Mouse (Mus musculus): ENCODE data around the gene Rbp3. TPM values are rescaled to one million over a fixed set of nuclear protein-coding genes. Genes with fewer than 3 reads are reported as not detected.

Rbp3 gene
- total and polyA plus RNA-seq, 3 experiments, result not detected

DNA sequence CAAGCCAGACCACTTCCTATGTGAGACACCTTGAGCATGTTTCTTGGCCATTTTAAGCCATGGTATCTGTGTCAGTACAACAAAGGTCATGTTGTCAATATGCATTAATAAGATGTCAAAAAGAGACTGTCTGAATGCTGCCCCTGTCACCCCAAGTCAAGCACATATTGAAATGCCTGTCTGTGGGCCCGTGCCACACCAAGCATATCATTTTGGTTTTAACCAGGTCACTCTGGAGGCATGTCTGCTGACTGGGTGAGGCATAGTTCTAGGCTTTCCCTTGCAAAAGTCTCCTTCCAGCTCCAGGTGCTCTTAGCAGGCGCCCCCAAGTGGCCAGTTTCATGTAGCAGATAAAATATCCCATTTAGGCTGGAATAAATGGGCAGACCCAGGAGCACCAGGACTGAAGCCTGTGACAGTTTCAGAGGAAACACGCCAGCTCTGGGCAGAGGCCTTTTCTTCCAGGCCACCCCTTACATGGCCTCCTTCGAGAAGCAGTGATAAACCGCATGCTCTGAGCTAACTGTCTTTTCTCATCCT is 20.0 kb upstream of the Rbp3 start:
- in situ Hi-C loops (cut with MboI; ENCODE audit: low pct_ligation_motif_present, low pct_unique_long_range_greater_than_20kb, low sequenced_read_pairs), result loop anchor here (10.0 kb wide), 1 partner anchor 259 kb away; no protein-coding TSS in a partner anchor
- dilution Hi-C loops (cut with MboI; ENCODE audit: extremely low pct_ligation_motif_present, extremely low pct_unique_long_range_greater_than_20kb, low sequenced_read_pairs), result no loop called here

DNA sequence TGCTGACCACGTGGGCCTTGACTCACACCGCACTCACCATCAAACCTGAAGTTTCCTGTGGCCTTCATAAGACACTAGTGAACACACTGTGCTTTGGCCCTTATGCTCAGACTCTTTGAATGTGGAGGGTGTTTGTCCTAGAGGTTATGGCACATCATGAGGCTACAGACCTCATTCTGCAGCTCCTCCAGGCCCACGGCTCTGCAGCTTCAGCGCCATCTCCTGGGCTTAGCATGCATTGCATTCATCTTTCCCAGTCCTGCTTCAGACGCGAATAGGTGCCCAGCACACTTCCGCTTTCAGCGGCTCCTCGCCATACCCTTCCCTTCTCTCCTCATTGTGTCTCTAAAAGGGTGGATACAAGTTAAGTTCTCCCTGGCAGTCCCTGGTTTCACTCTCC is 14.7 kb upstream of the Rbp3 start:
- peak overlapping the region in 2 of 3 experiments; percentile 0 to 25 for H3K4me3 ChIP-seq (replicated peaks in 1 of 3; ENCODE audit: low read depth in 2 of 3, low read length in 2 of 3, poor library complexity in 1 of 3)
- peaks cover 4% of the 10 kb centered on the region for H3K27me3 ChIP-seq (replicated peaks)
- DNase-seq (ENCODE audit: extremely low read depth), result peak; percentile 88
- TF ChIP-seq ELF1 (IDR thresholded peaks at IDR 0.05; ENCODE audit: low read depth, low read length) (peak; percentile 87), BHLHE40 (IDR thresholded peaks at IDR 0.05; ENCODE audit: low read depth, low read length) (no peak), CTCF (conservative IDR thresholded peaks at IDR 0.05 in 1 of 2, IDR thresholded peaks at IDR 0.05 in 1 of 2; ENCODE audit: low read depth in 2 of 2, low read length in 2 of 2) (peak; percentile 90 to 95), TBP (conservative IDR thresholded peaks at IDR 0.05; ENCODE audit: low read depth, low read length) (no peak), RAD21 (IDR thresholded peaks at IDR 0.05; ENCODE audit: low read depth, low read length) (peak; percentile 78), IRF4 (IDR thresholded peaks at IDR 0.05; ENCODE audit: low read depth, low read length) (peak; percentile 28; the same call in 1 of the 2 replicates), MYC (IDR thresholded peaks at IDR 0.05; ENCODE audit: low read depth, low read length) (no peak), SMC3 (IDR thresholded peaks at IDR 0.05; ENCODE audit: low read depth, low read length) (peak; percentile 74)
- H3K4me1 ChIP-seq (ENCODE audit: control insufficient read depth in 1 of 2, insufficient read depth in 2 of 2), result peaks cover 8 to 10% of the 10 kb centered on the region in 2 experiments
- H3K27ac ChIP-seq (ENCODE audit: insufficient read depth, low read depth), result no peak overlapping the region
- no peaks in the 10 kb centered on the region for H3K79me2 ChIP-seq (replicated peaks; ENCODE audit: control insufficient read depth, extremely low read depth, insufficient read depth, poor library complexity, severe bottlenecking)
- no peak overlapping the region for H3K9ac ChIP-seq (ENCODE audit: insufficient read depth, low read depth)
- H3K9me3 ChIP-seq (replicated peaks; ENCODE audit: low read length), result no peaks in the 10 kb centered on the region
- in situ Hi-C loops (cut with MboI; ENCODE audit: low pct_ligation_motif_present, low pct_unique_long_range_greater_than_20kb, low sequenced_read_pairs), result loop anchor here (10.0 kb wide), 1 partner anchor 264 kb away; no protein-coding TSS in a partner anchor
- peak overlapping the region; percentile 18 for H3K4me2 ChIP-seq (ENCODE audit: insufficient read depth, low read depth, poor library complexity, severe bottlenecking)
- H3K36me3 ChIP-seq (replicated peaks in 1 of 2; ENCODE audit: control insufficient read depth in 1 of 2, insufficient read depth in 1 of 2, low read length in 1 of 2), result no peaks in the 10 kb centered on the region
- dilution Hi-C loops (cut with MboI; ENCODE audit: extremely low pct_ligation_motif_present, extremely low pct_unique_long_range_greater_than_20kb, low sequenced_read_pairs), result no loop called here

More for the DNA sequence above, 20.0 kb upstream of the Rbp3 start:
- no peak overlapping the region for H3K9ac ChIP-seq (ENCODE audit: insufficient read depth, low read depth)
- H3K27ac ChIP-seq (ENCODE audit: insufficient read depth, low read depth), result no peak overlapping the region
- no peaks in the 10 kb centered on the region for H3K79me2 ChIP-seq (replicated peaks; ENCODE audit: control insufficient read depth, extremely low read depth, insufficient read depth, poor library complexity, severe bottlenecking)
- peak; percentile 68 for TF ChIP-seq SMC3 (IDR thresholded peaks at IDR 0.05; ENCODE audit: low read depth, low read length)
- no peak for TF ChIP-seq MEF2A (IDR thresholded peaks at IDR 0.05; ENCODE audit: borderline replicate concordance, low read depth, low read length)
- TF ChIP-seq RAD21 (IDR thresholded peaks at IDR 0.05; ENCODE audit: low read depth, low read length), result peak; percentile 52
- TF ChIP-seq ZKSCAN1 (IDR thresholded peaks at IDR 0.05; ENCODE audit: borderline replicate concordance, low read depth, low read length), result no peak
- TF ChIP-seq POLR2A (IDR thresholded peaks at IDR 0.05; ENCODE audit: low read depth, low read length), result no peak
- no peak for TF ChIP-seq PAX5 (IDR thresholded peaks at IDR 0.05; ENCODE audit: low read length)
- no peak for TF ChIP-seq MYC (IDR thresholded peaks at IDR 0.05; ENCODE audit: low read depth, low read length)
- peak; percentile 55 to 79 for TF ChIP-seq CTCF (conservative IDR thresholded peaks at IDR 0.05 in 1 of 2, IDR thresholded peaks at IDR 0.05 in 1 of 2; ENCODE audit: low read depth in 2 of 2, low read length in 2 of 2)
- no peaks in the 10 kb centered on the region for H3K36me3 ChIP-seq (replicated peaks in 1 of 2; ENCODE audit: control insufficient read depth in 1 of 2, insufficient read depth in 1 of 2, low read length in 1 of 2)
- no peak overlapping the region for H3K4me3 ChIP-seq (replicated peaks in 1 of 3; ENCODE audit: low read depth in 2 of 3, low read length in 2 of 3, poor library complexity in 1 of 3)
- peak; percentile 66 for DNase-seq (ENCODE audit: extremely low read depth)
- peaks cover 4% of the 10 kb centered on the region for H3K27me3 ChIP-seq (replicated peaks)
- peaks cover 0 to 11% of the 10 kb centered on the region in 2 experiments; a peak in 2 of 4 replicates for H3K4me1 ChIP-seq (ENCODE audit: control insufficient read depth in 1 of 2, insufficient read depth in 2 of 2)
- H3K9me3 ChIP-seq (replicated peaks; ENCODE audit: low read length), result no peaks in the 10 kb centered on the region
- H3K4me2 ChIP-seq (ENCODE audit: insufficient read depth, low read depth, poor library complexity, severe bottlenecking), result no peak overlapping the region

DNA sequence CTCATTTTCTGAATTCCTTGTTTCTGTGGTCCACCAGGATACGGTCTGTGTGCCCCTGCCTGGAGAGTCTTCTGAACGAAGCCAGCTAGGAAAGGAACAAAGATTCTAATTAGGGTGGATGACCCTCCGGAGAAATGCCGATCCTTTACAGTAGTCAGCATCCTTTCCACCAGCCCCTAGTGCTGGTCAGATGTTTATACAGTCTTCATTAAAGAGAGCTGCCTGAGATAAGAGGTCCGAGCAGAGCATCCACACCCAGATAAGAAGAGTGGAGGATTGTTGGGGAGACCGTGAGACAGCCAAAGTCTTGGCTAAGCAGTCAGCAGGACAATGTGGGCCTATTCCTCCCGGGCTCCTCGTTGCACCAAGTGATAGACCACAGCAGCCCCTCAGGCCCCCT is 13.1 kb upstream of the Rbp3 start, which contains the start of gene Gdf2:
TSS of gene Gdf2 (plus strand) at position 301 of the 400 bp plus-strand sequence.
- H3K4me3 ChIP-seq (replicated peaks in 1 of 3; ENCODE audit: low read depth in 2 of 3, low read length in 2 of 3, poor library complexity in 1 of 3), result no peak within 1 kb of the TSS
- no peak within 1 kb of the TSS for H3K4me2 ChIP-seq (ENCODE audit: insufficient read depth, low read depth, poor library complexity, severe bottlenecking)
- peaks cover 11 to 14% of the 10 kb centered on the region in 2 experiments for H3K4me1 ChIP-seq (ENCODE audit: control insufficient read depth in 1 of 2, insufficient read depth in 2 of 2)
- TF ChIP-seq KAT2A (IDR thresholded peaks at IDR 0.05; ENCODE audit: insufficient replicate concordance, low read length), result no peak
- no peak for TF ChIP-seq BHLHE40 (IDR thresholded peaks at IDR 0.05; ENCODE audit: low read depth, low read length)
- no peak for TF ChIP-seq POLR2AphosphoS2 (IDR thresholded peaks at IDR 0.05; ENCODE audit: low read depth, low read length)
- TF ChIP-seq NELFE (IDR thresholded peaks at IDR 0.05; ENCODE audit: low read depth, low read length), result no peak
- TF ChIP-seq MAFK (IDR thresholded peaks at IDR 0.05; ENCODE audit: insufficient replicate concordance, low read length), result no peak
- no peak for TF ChIP-seq GABPA (IDR thresholded peaks at IDR 0.05; ENCODE audit: insufficient replicate concordance, low read depth, low read length)
- TF ChIP-seq ZNF384 (IDR thresholded peaks at IDR 0.05; ENCODE audit: low read depth, low read length), result no peak
- TF ChIP-seq CTCF (conservative IDR thresholded peaks at IDR 0.05 in 1 of 2, IDR thresholded peaks at IDR 0.05 in 1 of 2; ENCODE audit: low read depth in 2 of 2, low read length in 2 of 2), result no peak
- no peak for TF ChIP-seq UBTF (IDR thresholded peaks at IDR 0.05; ENCODE audit: low read depth, low read length)
- TF ChIP-seq MEF2A (IDR thresholded peaks at IDR 0.05; ENCODE audit: borderline replicate concordance, low read depth, low read length), result no peak
- TF ChIP-seq NRF1 (IDR thresholded peaks at IDR 0.05; ENCODE audit: low read depth, low read length), result no peak
- no peak for TF ChIP-seq ZKSCAN1 (IDR thresholded peaks at IDR 0.05; ENCODE audit: borderline replicate concordance, low read depth, low read length)
- TF ChIP-seq POLR2A (IDR thresholded peaks at IDR 0.05; ENCODE audit: low read depth, low read length), result no peak
- TF ChIP-seq EP300 (IDR thresholded peaks at IDR 0.05; ENCODE audit: low read length), result no peak
- TF ChIP-seq JUN (IDR thresholded peaks at IDR 0.05; ENCODE audit: insufficient read depth, low read depth, low read length), result no peak
- no peak for TF ChIP-seq IRF4 (IDR thresholded peaks at IDR 0.05; ENCODE audit: low read depth, low read length)
- no peak within 1 kb of the TSS for H3K9ac ChIP-seq (ENCODE audit: insufficient read depth, low read depth)
- H3K36me3 ChIP-seq (replicated peaks in 1 of 2; ENCODE audit: control insufficient read depth in 1 of 2, insufficient read depth in 1 of 2, low read length in 1 of 2), result no peaks in the 10 kb centered on the region
- H3K27ac ChIP-seq (ENCODE audit: insufficient read depth, low read depth), result no peak within 1 kb of the TSS
- DNase-seq (ENCODE audit: extremely low read depth), result no peak
- H3K27me3 ChIP-seq (replicated peaks), result peaks cover 4% of the 10 kb centered on the region
- dilution Hi-C loops (cut with MboI; ENCODE audit: extremely low pct_ligation_motif_present, extremely low pct_unique_long_range_greater_than_20kb, low sequenced_read_pairs) (no loop called here), in situ Hi-C loops (cut with MboI; ENCODE audit: low pct_ligation_motif_present, low pct_unique_long_range_greater_than_20kb, low sequenced_read_pairs) (no loop called here)
- H3K79me2 ChIP-seq (replicated peaks; ENCODE audit: control insufficient read depth, extremely low read depth, insufficient read depth, poor library complexity, severe bottlenecking), result no peaks in the 10 kb centered on the region
- no peaks in the 10 kb centered on the region for H3K9me3 ChIP-seq (replicated peaks; ENCODE audit: low read length)

Data from CH12.LX (cell line).